Mouse (Mus musculus) embryonic facial prominence, embryonic 10.5 days (tissue): ENCODE data around the gene B3gnt9. TPM values are rescaled to one million over a fixed set of nuclear protein-coding genes. Genes with fewer than 3 reads are reported as not detected.
"Not testable (repeated sequence)": the region's sequence is repeated elsewhere in the genome, so short reads cannot be mapped to it uniquely, and the experiment has no call there.

ENCODE experiments used
- DNase-seq: peaks from one replicate; pipeline ENCODE4 v3.0.0-alpha.2; 2017; ENCODE audit warnings: low spot score
- H3K27ac ChIP-seq: fragments of 300-500 bp; sonication (generic); replicated peaks from 2 replicates; pipeline ENCODE4 v1.5.1; 2016; ENCODE audit warnings: mild to moderate bottlenecking
- H3K27me3 ChIP-seq: fragments of 300-500 bp; sonication (generic); replicated peaks from 2 replicates; pipeline ENCODE4 v1.6.1; 2016; ENCODE audit warnings: low read depth, mild to moderate bottlenecking; ENCODE audit not compliant: poor library complexity, severe bottlenecking
- H3K36me3 ChIP-seq: fragments of 300-500 bp; sonication (generic); replicated peaks from 2 replicates; pipeline ENCODE4 v1.6.1; 2016; ENCODE audit warnings: mild to moderate bottlenecking, moderate library complexity
- H3K4me1 ChIP-seq: fragments of 300-500 bp; sonication (generic); 2 replicates; pipeline ENCODE4 v1.6.1; 2016
- H3K4me3 ChIP-seq: fragments of 300-500 bp; sonication (generic); 2 replicates; pipeline ENCODE4 v1.5.1; 2016; ENCODE audit warnings: mild to moderate bottlenecking, moderate library complexity
- H3K9me3 ChIP-seq: fragments of 300-500 bp; sonication (generic); 2 replicates; pipeline ENCODE4 v1.6.1; 2016; ENCODE audit warnings: mild to moderate bottlenecking
- WGBS: fragments of 180-500 bp; shearing (Covaris S2); methylation state at CpG from one replicate; pipeline ENCODE4 v1.1.7; 2016; 5-methylcytosine and 5-hydroxymethylcytosine counted together
- polyA plus RNA-seq: library from polyadenylated mRNA; unstranded; fragments of >200 nt; fragmentation: Nextera tagmentation; extraction: Ambion mirVana; gene quantifications from 2 replicates; pipeline ENCODE4 v1.2.1, GENCODE M21; 2016

Gene B3gnt9
- polyA plus RNA-seq: 1.6 and 1.7 TPM in 2 replicates

- under 1% methylated on average over 14 of the region's 14 CpGs for WGBS
- DNase-seq: peak; percentile 71
- Histone ChIP-seq H3K36me3 (peaks cover 32% of the 10 kb centered on the region), H3K9me3 (no peaks in the 10 kb centered on the region), H3K4me1 (peaks cover 36% of the 10 kb centered on the region), H3K4me3 (peak within 1 kb of the TSS; percentile 72), H3K27me3 (peaks cover 58% of the 10 kb centered on the region), H3K27ac (peak within 1 kb of the TSS; percentile 82)
These were observed at the start of gene B3gnt9 for GRCm38 (mm10) chr8:105254966-105255350. Gene B3gnt9 (minus strand): TSS chr8:105255153.

GRCm38 (mm10) chr8:105303874-105304273 is 48.9 kb upstream of the B3gnt9 start:
- Histone ChIP-seq H3K9me3 (no peaks in the 10 kb centered on the region), H3K27me3 (no peaks in the 10 kb centered on the region), H3K4me1 (peaks cover 31% of the 10 kb centered on the region), H3K36me3 (peaks cover 86% of the 10 kb centered on the region), H3K4me3 (no peak overlapping the region), H3K27ac (no peak overlapping the region)
- 86% methylated on average over 9 of the region's 9 CpGs for WGBS
- DNase-seq: no peak

- Histone ChIP-seq H3K4me1 (peaks cover 35% of the 10 kb centered on the region), H3K4me3 (no peak overlapping the region), H3K27ac (no peak overlapping the region), H3K36me3 (peaks cover 86% of the 10 kb centered on the region), H3K9me3 (no peaks in the 10 kb centered on the region), H3K27me3 (no peaks in the 10 kb centered on the region)
- no peak for DNase-seq
- 87% methylated on average over 8 of the region's 8 CpGs for WGBS
These were observed 48.4 kb upstream of the B3gnt9 start for GRCm38 (mm10) chr8:105303396-105303795.

GRCm38 (mm10) chr8:105299962-105300361 is 45.0 kb upstream of the B3gnt9 start:
- WGBS: 92% methylated on average over 8 of the region's 8 CpGs
- Histone ChIP-seq H3K27me3 (peaks cover 4% of the 10 kb centered on the region; the same call in 1 of the 2 replicates), H3K4me3 (no peak overlapping the region), H3K27ac (no peak overlapping the region), H3K4me1 (peaks cover 29% of the 10 kb centered on the region), H3K36me3 (peaks cover 64% of the 10 kb centered on the region), H3K9me3 (no peaks in the 10 kb centered on the region)
- no peak for DNase-seq

GRCm38 (mm10) chr8:105298351-105299252 is 43.6 kb upstream of the B3gnt9 start:
- WGBS: 65% methylated on average over 18 of the region's 18 CpGs
- peaks cover 21% of the 10 kb centered on the region for H3K4me1 ChIP-seq
- peaks cover 51% of the 10 kb centered on the region for H3K36me3 ChIP-seq
- H3K27ac ChIP-seq: peak overlapping the region; percentile 90
- peak overlapping the region; percentile 97 for H3K4me3 ChIP-seq
- H3K9me3 ChIP-seq: no peaks in the 10 kb centered on the region
- no peak for DNase-seq
- H3K27me3 ChIP-seq: peaks cover 8% of the 10 kb centered on the region; the same call in 1 of the 2 replicates

- WGBS: under 1% methylated on average over 58 of the region's 58 CpGs
- peaks cover 18% of the 10 kb centered on the region for H3K27me3 ChIP-seq
- DNase-seq: peak; percentile 96
- H3K9me3 ChIP-seq: no peaks in the 10 kb centered on the region
- H3K4me1 ChIP-seq: peaks cover 21% of the 10 kb centered on the region
- peak within 1 kb of the TSS; percentile 90 for H3K27ac ChIP-seq
- H3K4me3 ChIP-seq: peak within 1 kb of the TSS; percentile 97
- H3K36me3 ChIP-seq: peaks cover 41% of the 10 kb centered on the region
These were observed 42.7 kb upstream of the B3gnt9 start, which contains the start of gene E2f4 for GRCm38 (mm10) chr8:105297511-105298192. Gene E2f4 (plus strand): TSS chr8:105297663.

GRCm38 (mm10) chr8:105295895-105296573 is 41.1 kb upstream of the B3gnt9 start, which contains the start of gene Exoc3l:
Gene Exoc3l (minus strand): TSS chr8:105296101.
- no peak for DNase-seq
- WGBS: 70% methylated on average over 11 of the region's 11 CpGs
- no peaks in the 10 kb centered on the region for H3K9me3 ChIP-seq
- H3K36me3 ChIP-seq: peaks cover 25% of the 10 kb centered on the region
- H3K4me1 ChIP-seq: peaks cover 21% of the 10 kb centered on the region
- H3K27me3 ChIP-seq: peaks cover 27% of the 10 kb centered on the region
- peak within 1 kb of the TSS; percentile 90 for H3K27ac ChIP-seq
- peak within 1 kb of the TSS; percentile 97 for H3K4me3 ChIP-seq

- Histone ChIP-seq H3K9me3 (no peaks in the 10 kb centered on the region), H3K4me3 (peak overlapping the region; percentile 37), H3K27ac (no peak overlapping the region), H3K36me3 (peaks cover 17% of the 10 kb centered on the region), H3K27me3 (peaks cover 35% of the 10 kb centered on the region), H3K4me1 (peaks cover 27% of the 10 kb centered on the region)
- no peak for DNase-seq
- WGBS: 70% methylated on average over 11 of the region's 11 CpGs
These were observed 40.3 kb upstream of the B3gnt9 start for GRCm38 (mm10) chr8:105295256-105295655.

GRCm38 (mm10) chr8:105294776-105295175 is 39.8 kb upstream of the B3gnt9 start:
- Histone ChIP-seq H3K4me1 (peaks cover 32% of the 10 kb centered on the region), H3K36me3 (peaks cover 12% of the 10 kb centered on the region), H3K27ac (no peak overlapping the region), H3K9me3 (no peaks in the 10 kb centered on the region), H3K4me3 (peak overlapping the region; percentile 37), H3K27me3 (peaks cover 39% of the 10 kb centered on the region)
- 63% methylated on average over 9 of the region's 9 CpGs for WGBS
- no peak for DNase-seq

- H3K36me3 ChIP-seq: no peaks in the 10 kb centered on the region
- peaks cover 37% of the 10 kb centered on the region for H3K4me1 ChIP-seq
- no peak overlapping the region for H3K4me3 ChIP-seq
- H3K27ac ChIP-seq: no peak overlapping the region
- H3K27me3 ChIP-seq: peaks cover 42% of the 10 kb centered on the region
- H3K9me3 ChIP-seq: no peaks in the 10 kb centered on the region
- DNase-seq: no peak
- WGBS: 67% methylated on average over 19 of the region's 19 CpGs
These were observed 38.5 kb upstream of the B3gnt9 start for GRCm38 (mm10) chr8:105293405-105293804.

GRCm38 (mm10) chr8:105292471-105292870 is 37.5 kb upstream of the B3gnt9 start:
- H3K4me3 ChIP-seq: no peak overlapping the region
- H3K27ac ChIP-seq: no peak overlapping the region
- DNase-seq: no peak
- no peaks in the 10 kb centered on the region for H3K36me3 ChIP-seq
- peaks cover 39% of the 10 kb centered on the region for H3K4me1 ChIP-seq
- 85% methylated on average over 7 of the region's 7 CpGs for WGBS
- H3K9me3 ChIP-seq: no peaks in the 10 kb centered on the region
- peaks cover 42% of the 10 kb centered on the region for H3K27me3 ChIP-seq

GRCm38 (mm10) chr8:105291802-105292201 is 36.8 kb upstream of the B3gnt9 start:
- H3K36me3 ChIP-seq, H3K4me3 ChIP-seq, H3K9me3 ChIP-seq, DNase-seq, H3K27ac ChIP-seq: not testable (repeated sequence)
- H3K27me3 ChIP-seq: peaks cover 43% of the 10 kb centered on the region
- 66% methylated on average over 3 of the region's 3 CpGs for WGBS
- H3K4me1 ChIP-seq: peaks cover 35% of the 10 kb centered on the region
